Mouse (Mus musculus) right cerebral cortex, postnatal 25 days (tissue): Measurements from ENCODE around the gene Itpr2.

Source experiments
- DNase-seq: peaks from one replicate; pipeline ENCODE4 v3.0.0; 2022

Itpr2 gene

GRCm38 (mm10) chr6:146501866-146502804, at the start of gene Itpr2:
TSS of gene Itpr2 (minus strand) at chr6:146502223.
- peak; percentile 75 for DNase-seq

DNA sequence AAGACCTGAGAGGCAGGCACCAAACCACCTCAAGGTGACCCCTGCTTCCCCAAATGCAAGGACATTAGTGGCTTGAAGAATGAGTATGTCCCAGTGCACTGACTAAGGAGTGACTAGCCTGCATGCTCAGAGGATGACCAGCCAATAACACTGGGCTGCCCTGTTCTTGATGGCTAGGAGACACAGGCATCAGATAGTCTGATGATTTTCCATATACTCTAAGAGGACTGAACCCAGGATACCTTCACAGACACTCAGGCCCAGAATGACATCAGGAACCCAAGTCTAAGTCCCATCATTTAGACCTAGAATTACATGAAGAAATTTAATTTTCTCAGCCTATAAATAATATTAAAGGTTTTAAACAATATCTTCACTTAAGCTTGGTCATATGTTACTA, 49.3 kb upstream of the Itpr2 start:
- DNase-seq = no peak

DNA sequence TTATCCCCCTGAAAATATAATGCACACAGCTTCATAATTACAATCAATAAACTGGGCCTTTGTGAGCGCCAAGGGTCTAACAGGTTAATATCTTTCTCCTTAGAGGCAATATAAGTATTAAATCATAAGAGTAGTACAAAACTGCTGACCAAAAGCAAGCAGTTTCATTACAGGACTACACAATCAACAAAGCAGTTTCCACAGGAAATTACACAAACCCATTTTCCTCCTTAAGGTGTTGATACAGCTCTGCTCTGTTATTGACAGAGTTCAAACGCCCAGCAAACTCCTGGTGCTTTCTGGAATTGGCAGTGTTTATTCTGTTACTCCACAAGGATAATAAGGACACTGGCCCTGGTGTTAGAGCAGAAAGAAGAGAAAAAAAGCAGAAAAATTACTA, 48.4 kb upstream of the Itpr2 start:
- no peak for DNase-seq

DNA sequence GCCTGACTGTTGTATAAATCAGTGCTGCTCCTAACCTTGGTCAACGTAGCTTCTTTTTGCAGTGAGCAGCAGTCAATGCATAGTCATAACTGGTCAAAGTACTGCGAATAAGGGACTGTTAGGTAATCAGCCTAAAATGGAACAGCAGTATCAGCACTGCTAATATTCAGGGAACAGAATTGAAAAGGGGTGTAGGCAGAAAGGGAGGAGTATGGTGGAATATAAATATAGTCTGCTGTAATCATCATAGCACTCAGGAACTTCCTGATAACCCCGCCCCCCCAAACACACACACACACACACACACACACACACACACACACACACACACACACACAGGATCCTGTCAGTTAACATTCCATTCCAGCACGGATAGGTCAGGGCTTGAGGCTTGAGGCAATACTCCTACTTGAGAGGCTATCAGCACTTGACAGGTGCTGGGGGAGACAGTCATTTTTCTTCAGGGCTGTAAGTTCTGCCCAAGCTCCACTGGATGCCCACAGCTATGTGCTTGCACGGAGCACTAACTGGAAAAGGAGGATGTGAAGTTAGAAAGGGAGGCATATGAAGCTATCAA, 43.4 kb upstream of the Itpr2 start:
- no peak for DNase-seq

- no peak for DNase-seq
Observed at GRCm38 (mm10) chr6:146544622-146545021, 42.6 kb upstream of the Itpr2 start.

DNA sequence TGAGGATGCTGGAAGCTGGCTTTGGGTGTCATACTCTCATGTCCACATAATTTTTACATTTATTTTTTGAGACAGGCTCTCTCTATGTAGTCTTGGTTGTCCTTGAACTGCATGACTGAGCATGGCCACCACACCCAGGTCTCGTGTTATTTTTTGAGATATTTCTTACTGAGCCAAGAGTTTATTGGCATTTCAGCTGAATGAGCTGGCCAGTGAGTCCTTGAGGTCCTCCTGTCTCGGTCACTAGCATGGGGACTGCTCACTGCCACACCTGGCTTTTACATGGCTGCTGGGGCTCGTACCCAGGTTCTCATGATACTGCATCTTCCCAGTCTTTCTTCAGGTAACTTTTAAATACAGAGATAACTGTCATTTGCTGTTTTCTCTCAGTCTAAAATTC, 38.4 kb upstream of the Itpr2 start:
- no peak for DNase-seq

DNA sequence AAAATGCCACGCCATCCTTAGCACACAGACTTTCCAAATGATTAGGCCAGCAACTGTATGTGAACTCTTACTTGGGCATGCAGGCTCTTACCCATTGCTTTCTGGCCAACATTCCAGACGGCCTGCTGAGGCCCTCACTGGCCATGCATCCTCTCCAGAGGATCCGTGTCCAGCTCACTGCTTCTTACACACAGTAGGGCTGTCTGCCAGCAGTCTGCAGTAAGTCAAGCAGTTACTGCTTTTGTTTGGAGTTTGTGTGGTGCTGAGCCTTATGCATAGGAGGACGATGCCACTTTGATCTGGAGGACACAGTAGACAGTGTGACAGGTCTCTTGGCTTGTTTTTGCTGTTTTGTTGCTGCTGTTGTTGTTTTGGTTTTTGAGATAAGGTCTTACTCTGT, 36.6 kb upstream of the Itpr2 start:
- DNase-seq = no peak

DNA sequence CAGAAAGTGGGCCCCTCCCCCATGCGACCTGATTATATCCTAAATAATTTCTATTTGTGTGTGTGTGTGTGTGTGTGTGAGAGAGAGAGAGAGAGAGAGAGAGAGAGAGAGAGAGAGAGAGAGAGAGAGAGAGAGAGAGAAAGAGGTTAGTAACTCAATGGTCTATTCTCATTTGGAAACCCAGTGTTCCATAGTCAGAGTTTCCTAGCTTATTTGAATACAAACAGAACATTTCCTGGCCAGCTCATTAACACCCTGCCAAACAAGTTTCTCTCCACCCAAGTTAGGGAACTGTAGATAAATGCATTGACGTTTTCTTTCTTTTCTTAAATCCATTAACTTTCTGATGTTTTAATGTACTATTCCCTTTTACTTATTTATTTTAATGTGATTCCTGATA, 36.0 kb upstream of the Itpr2 start:
- DNase-seq = no peak

DNA sequence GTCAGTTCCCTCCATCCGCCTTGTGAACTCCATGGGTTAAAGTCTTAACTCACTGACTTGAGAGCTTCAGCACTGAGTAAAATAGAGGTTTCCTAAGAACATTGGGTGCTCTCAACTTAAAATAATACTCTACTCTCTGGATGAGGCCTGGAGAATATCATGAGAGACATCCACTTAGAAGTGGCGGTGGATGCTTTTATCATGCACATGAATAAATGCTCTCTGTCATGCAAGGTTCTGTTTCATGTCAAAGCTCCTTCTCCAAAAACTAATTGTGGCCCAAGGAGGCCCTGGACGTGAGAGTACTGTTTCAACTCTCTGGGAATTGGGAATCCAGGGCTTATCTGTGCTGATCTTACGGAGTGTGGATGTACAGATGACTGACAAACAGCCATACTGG, 35.1 kb upstream of the Itpr2 start:
- no peak for DNase-seq

DNA sequence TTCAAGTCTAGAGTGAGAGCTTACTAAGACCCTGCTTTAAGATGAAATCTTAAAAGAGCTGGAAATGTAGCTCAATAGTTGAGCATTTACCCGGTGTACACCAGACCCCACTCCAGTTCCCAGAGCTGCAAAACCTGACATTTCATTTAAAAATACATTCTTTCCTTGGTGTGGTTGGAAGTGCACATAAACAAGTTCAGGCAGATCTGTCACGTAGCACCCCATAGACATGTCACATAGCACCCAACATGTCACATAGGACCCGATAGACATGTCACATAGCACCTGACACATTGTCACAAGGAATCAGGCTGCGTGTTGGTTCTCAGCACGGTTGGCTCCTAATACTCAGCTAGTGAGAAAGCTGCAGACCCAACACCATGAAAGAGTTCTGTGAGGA, 33.5 kb upstream of the Itpr2 start:
- DNase-seq = no peak

GRCm38 (mm10) chr6:146533146-146533545, 31.1 kb upstream of the Itpr2 start:
- no peak for DNase-seq

DNA sequence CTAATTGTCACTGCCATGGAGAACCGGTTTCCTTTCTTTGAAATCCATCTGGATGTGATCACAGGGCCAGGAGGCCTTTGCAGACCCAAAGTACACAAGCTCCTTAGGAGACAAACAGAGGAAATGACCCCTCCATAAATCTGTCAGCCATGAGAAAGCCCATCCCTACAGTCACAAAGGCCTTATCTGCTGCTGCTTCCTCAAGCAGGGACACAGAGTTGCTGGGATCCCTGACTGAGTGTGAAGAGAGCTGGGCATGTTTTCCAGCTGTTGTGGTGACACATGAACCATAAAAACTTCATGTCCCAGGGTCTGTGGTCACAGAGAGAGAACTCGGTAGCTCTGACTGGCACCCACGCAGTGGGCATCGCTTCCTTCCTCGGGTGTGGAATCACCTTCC, 28.7 kb upstream of the Itpr2 start:
- no peak for DNase-seq

DNA sequence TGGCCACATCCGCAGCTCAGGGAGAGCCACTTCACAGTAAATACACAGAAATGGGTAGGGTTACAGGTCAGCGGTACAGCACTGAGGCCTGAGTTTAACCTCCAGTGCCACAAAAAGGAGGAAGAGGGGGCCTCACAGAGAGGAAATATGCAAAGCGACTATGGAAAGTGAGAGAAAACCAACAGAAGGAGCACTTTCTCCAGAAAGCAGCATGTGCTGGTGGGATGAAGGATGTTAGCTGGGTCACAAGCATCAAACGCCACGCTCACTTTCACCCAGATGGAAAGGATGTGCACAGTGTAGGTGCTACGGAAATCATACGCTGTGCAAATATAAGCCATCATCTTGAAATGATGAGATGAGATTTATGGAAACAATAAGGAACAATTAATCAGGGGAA, 28.3 kb upstream of the Itpr2 start:
- no peak for DNase-seq

- DNase-seq = no peak
Observed at GRCm38 (mm10) chr6:146527537-146527936, 25.5 kb upstream of the Itpr2 start.

- no peak for DNase-seq
Observed at GRCm38 (mm10) chr6:146525500-146525899, 23.5 kb upstream of the Itpr2 start.

- no peak for DNase-seq
Observed at GRCm38 (mm10) chr6:146521456-146522245, 19.6 kb upstream of the Itpr2 start.

GRCm38 (mm10) chr6:146519019-146519418, 17.0 kb upstream of the Itpr2 start:
- no peak for DNase-seq

DNA sequence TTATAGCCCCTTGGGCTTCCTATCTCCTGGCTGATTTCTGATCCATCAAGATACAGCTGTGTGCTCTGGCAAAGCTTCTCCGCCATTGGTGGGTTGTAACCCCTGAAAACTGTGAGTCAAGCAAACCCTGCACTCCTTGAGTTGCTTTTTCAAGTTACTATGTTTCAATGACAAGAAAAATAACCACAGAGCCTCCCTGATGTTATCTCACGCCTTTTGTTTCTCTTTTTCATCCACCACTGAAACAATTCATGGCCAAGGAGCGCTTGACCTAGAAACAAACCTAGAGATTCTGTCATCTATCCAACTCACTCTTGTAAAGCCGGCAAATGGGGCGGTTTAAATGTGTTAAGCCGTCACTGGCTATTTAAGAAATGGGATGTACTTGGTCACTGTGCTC, 13.9 kb upstream of the Itpr2 start:
- no peak for DNase-seq

GRCm38 (mm10) chr6:146514531-146514948, 12.5 kb upstream of the Itpr2 start:
- no peak for DNase-seq

- DNase-seq = no peak
Observed at GRCm38 (mm10) chr6:146513899-146514298, 11.9 kb upstream of the Itpr2 start.

- DNase-seq = no peak
Observed at GRCm38 (mm10) chr6:146513384-146513783, 11.4 kb upstream of the Itpr2 start.

- DNase-seq = no peak
Observed at GRCm38 (mm10) chr6:146511511-146511910, 9.5 kb upstream of the Itpr2 start.

DNA sequence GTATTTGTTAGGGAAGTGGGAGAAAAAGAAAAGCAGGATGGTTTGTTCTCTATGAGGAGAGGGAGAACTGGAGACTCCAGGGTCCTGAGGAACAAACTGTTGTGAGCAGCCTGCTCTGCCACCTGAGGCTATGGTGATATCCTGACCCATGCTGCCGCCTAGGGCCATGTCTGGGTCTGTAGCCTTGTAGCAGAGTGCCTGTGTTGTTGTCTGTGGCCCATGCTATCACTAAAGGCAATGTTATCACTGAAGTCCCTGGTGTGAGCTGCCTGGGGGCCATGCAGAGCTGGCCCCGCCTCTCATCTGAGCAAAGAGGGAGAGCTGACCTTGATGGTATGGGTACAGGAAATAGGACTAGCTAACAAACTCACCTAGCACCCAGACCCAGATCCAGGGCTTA, 7.9 kb upstream of the Itpr2 start:
- DNase-seq = no peak

GRCm38 (mm10) chr6:146504459-146504858, 2.4 kb upstream of the Itpr2 start:
- no peak for DNase-seq
